Mouse (Mus musculus): ENCODE measurements at regions not wholly inside any gene's neighbourhood (a gene's known extent, or its start where the extent isn't known, plus 50 kb on each side); places are given as distances from the start of the nearest gene placed in this dataset.

GRCm38 (mm10) chr4:134990651-134991050 is 60.0 kb downstream of the Syf2 start:
- CTCF ChIA-PET: no interaction called here

GRCm38 (mm10) chr4:134993526-134994122 is 62.9 kb downstream of the Syf2 start:
- CTCF ChIA-PET: interaction anchor here (0.6 kb wide), 1 partner anchor 97 kb away, joined by 3 read pairs; no protein-coding TSS in a partner anchor

GRCm38 (mm10) chr4:134994205-134994604 is 63.5 kb downstream of the Syf2 start:
- CTCF ChIA-PET: no interaction called here

- CTCF ChIA-PET: no interaction called here
Observed at GRCm38 (mm10) chr4:134994648-134995047, 64.0 kb downstream of the Syf2 start.

- CTCF ChIA-PET: no interaction called here
Observed at GRCm38 (mm10) chr4:134995052-134995451, 64.4 kb downstream of the Syf2 start.

- CTCF ChIA-PET: no interaction called here
Observed at GRCm38 (mm10) chr4:134996121-134996520, 65.4 kb downstream of the Syf2 start.

GRCm38 (mm10) chr4:134997461-134998434 is 67.0 kb downstream of the Syf2 start:
- CTCF ChIA-PET: no interaction called here

- CTCF ChIA-PET: interaction anchor here (0.6 kb wide), 1 partner anchor 85 kb away, joined by 3 read pairs; no protein-coding TSS in a partner anchor
Observed at GRCm38 (mm10) chr4:134998928-134999658, 68.4 kb downstream of the Syf2 start.

- CTCF ChIA-PET: interaction anchor here (1.1 kb wide), 2 partner anchors 33 to 209 kb away, joined by 3 read pairs; no protein-coding TSS in a partner anchor
Observed at GRCm38 (mm10) chr4:135002091-135002925, 71.6 kb downstream of the Syf2 start.

GRCm38 (mm10) chr4:135011365-135011764 is 80.7 kb downstream of the Syf2 start:
- CTCF ChIA-PET: interaction anchor here (0.6 kb wide), 2 partner anchors 24 to 69 kb away, joined by 4 to 5 read pairs; no protein-coding TSS in a partner anchor

GRCm38 (mm10) chr4:135012945-135013344 is 82.2 kb downstream of the Syf2 start:
- CTCF ChIA-PET: interaction anchor here (0.7 kb wide), 1 partner anchor 559 kb away, joined by 3 read pairs; no protein-coding TSS in a partner anchor

GRCm38 (mm10) chr4:135013932-135014331 is 83.2 kb downstream of the Syf2 start:
- CTCF ChIA-PET: interaction anchor here (0.7 kb wide), 1 partner anchor 204 kb away, joined by 3 read pairs; no protein-coding TSS in a partner anchor

- CTCF ChIA-PET: no interaction called here
Observed at GRCm38 (mm10) chr4:135018018-135018417, 87.3 kb downstream of the Syf2 start.

- CTCF ChIA-PET: interaction anchor here (0.7 kb wide), 1 partner anchor 257 kb away, joined by 3 read pairs; no protein-coding TSS in a partner anchor
Observed at GRCm38 (mm10) chr4:135019120-135019519, 88.4 kb downstream of the Syf2 start.

GRCm38 (mm10) chr4:135020262-135020991 is 89.7 kb downstream of the Syf2 start:
- CTCF ChIA-PET: interaction anchor here (0.6 to 1.0 kb wide), 2 partner anchors 186 to 362 kb away, joined by 3 to 4 read pairs; no protein-coding TSS in a partner anchor

- CTCF ChIA-PET: interaction anchor here (0.8 kb wide), 1 partner anchor 78 kb away, joined by 3 read pairs; no protein-coding TSS in a partner anchor
Observed at GRCm38 (mm10) chr4:135023200-135023599, 92.5 kb downstream of the Syf2 start.

GRCm38 (mm10) chr4:135025802-135026201 is 94.7 kb upstream of the Runx3 start:
- CTCF ChIA-PET: interaction anchor here (0.9 kb wide), 1 partner anchor 27 kb away, joined by 6 read pairs; no protein-coding TSS in a partner anchor

- CTCF ChIA-PET: no interaction called here
Observed at GRCm38 (mm10) chr4:135027136-135027535, 93.3 kb upstream of the Runx3 start.

GRCm38 (mm10) chr4:135029723-135030122 is 90.7 kb upstream of the Runx3 start:
- CTCF ChIA-PET: no interaction called here

GRCm38 (mm10) chr4:135032461-135032860 is 88.0 kb upstream of the Runx3 start:
- CTCF ChIA-PET: no interaction called here
